In the genomic region with DNA sequence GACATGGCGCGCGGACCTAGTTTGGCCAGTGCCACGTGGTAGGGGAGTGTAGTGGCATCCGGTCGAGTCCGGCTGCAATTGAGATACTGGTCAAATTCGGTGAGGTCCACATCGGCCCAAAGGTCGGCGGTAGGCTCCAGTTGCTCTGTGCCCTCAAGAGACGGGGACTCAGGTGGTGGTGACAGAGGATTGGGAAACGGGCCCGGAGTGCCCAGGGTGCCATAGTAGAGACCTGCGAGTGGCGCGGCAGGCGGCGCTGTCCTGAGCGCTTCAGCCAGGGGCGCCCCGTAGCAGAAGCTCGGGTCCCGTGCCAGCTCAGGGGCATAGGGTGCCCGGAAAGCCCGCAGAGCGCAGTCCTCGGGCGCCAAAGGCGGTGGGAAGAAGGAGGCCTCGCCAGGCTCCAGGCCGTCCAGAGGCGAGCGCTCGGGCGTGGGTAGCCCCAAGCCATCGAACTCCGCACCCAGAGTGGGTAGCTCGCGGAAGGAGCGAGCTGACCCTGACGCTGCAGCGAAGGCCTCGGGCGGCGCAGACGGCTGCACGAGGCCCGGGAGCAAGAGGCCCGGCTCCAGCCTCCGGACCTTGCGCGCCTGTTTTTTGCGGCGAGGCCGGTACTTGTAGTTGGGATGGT, we compare ENCODE assay signal across 8 mouse cellular contexts. TPM values are rescaled to one million over a fixed set of nuclear protein-coding genes. Genes with fewer than 3 reads are reported as not detected.
DNase-seq lines count a peak whose midpoint lies in the region; ATAC-seq and TF ChIP-seq lines count a peak whose summit lies in the region.

No protein-coding gene starts in this region.

- H3K27ac ChIP-seq in spleen, adult 2 months (ENCODE audit: insufficient read depth, low read length), result peak overlapping the region; percentile 9; the same call in 1 of the 2 replicates
- peak overlapping the region; percentile 58 for H3K27ac ChIP-seq in heart, embryonic 16.5 days (ENCODE audit: low read length)
- no peak overlapping the region for H3K27ac ChIP-seq in limb, embryonic 15.5 days
- no peak overlapping the region for H3K27ac ChIP-seq in neural tube, embryonic 12.5 days

- peaks cover 18% of the 10 kb centered on the region for H3K27me3 ChIP-seq in spleen, adult 2 months (ENCODE audit: control insufficient read depth, insufficient read depth, low read length)
- peaks cover 49% of the 10 kb centered on the region for H3K27me3 ChIP-seq in heart, embryonic 16.5 days (ENCODE audit: control insufficient read depth, insufficient read depth, low read length)
- H3K27me3 ChIP-seq in limb, embryonic 15.5 days, result peaks cover 67% of the 10 kb centered on the region
- H3K27me3 ChIP-seq in neural tube, embryonic 12.5 days (replicated peaks), result peaks cover 65% of the 10 kb centered on the region

- H3K9me3 ChIP-seq in heart, embryonic 16.5 days (replicated peaks; ENCODE audit: control insufficient read depth, low read length), result no peaks in the 10 kb centered on the region
- H3K9me3 ChIP-seq in limb, embryonic 15.5 days, result no peaks in the 10 kb centered on the region
- H3K9me3 ChIP-seq in neural tube, embryonic 12.5 days, result no peaks in the 10 kb centered on the region

- peak overlapping the region; percentile 21; the same call in 1 of the 2 replicates for H3K4me3 ChIP-seq in spleen, adult 2 months (ENCODE audit: extremely low read depth, insufficient read depth, insufficient read length)
- H3K4me3 ChIP-seq in heart, embryonic 16.5 days (ENCODE audit: low read length), result peak overlapping the region; percentile 60
- H3K4me3 ChIP-seq in limb, embryonic 15.5 days, result peak overlapping the region; percentile 46
- peak overlapping the region; percentile 25 for H3K4me3 ChIP-seq in neural tube, embryonic 12.5 days

- TF ChIP-seq CTCF in spleen, adult 2 months (IDR thresholded peaks at IDR 0.05; ENCODE audit: extremely low read depth, insufficient read depth, insufficient read length, insufficient replicate concordance), result no peak

- peak overlapping the region; percentile 70 for H3K4me2 ChIP-seq in heart, embryonic 16.5 days (ENCODE audit: low read depth, low read length)
- peak overlapping the region; percentile 81 for H3K4me2 ChIP-seq in limb, embryonic 15.5 days
- peak overlapping the region; percentile 63 for H3K4me2 ChIP-seq in neural tube, embryonic 12.5 days (replicated peaks)

- TF ChIP-seq POLR2A in spleen, adult 2 months (IDR thresholded peaks at IDR 0.05; ENCODE audit: low read depth, low read length), result no peak

- H3K36me3 ChIP-seq in spleen, adult 2 months (ENCODE audit: control insufficient read depth, insufficient read depth, low read length), result no peaks in the 10 kb centered on the region
- no peaks in the 10 kb centered on the region for H3K36me3 ChIP-seq in heart, embryonic 16.5 days (ENCODE audit: control insufficient read depth, insufficient read depth)
- H3K36me3 ChIP-seq in limb, embryonic 15.5 days, result no peaks in the 10 kb centered on the region
- no peaks in the 10 kb centered on the region for H3K36me3 ChIP-seq in neural tube, embryonic 12.5 days

- peak overlapping the region; percentile 72 for H3K9ac ChIP-seq in heart, embryonic 16.5 days (ENCODE audit: low read length)
- peak overlapping the region; percentile 34 for H3K9ac ChIP-seq in limb, embryonic 15.5 days
- H3K9ac ChIP-seq in neural tube, embryonic 12.5 days, result peak overlapping the region; percentile 34; the same call in 1 of the 2 replicates

- DNase-seq in spleen, adult 2 months (ENCODE audit: low read depth in 1 of 2, low spot score in 2 of 2), result no peak
- DNase-seq in spleen, adult 12 weeks (ENCODE audit: low spot score), result no peak
- no peak for DNase-seq in cerebellum, adult 9-10 months
- DNase-seq in left cerebral cortex, postnatal 10 days (ENCODE audit: extremely low spot score in 1 of 2, low spot score in 2 of 2), result no peak
- DNase-seq in cerebellum, adult 9-11 months, result no peak

- ATAC-seq in heart, embryonic 16.5 days (replicated peaks; ENCODE audit: extremely low read depth, insufficient read depth, low FRiP score), result no peak
- no peak for ATAC-seq in limb, embryonic 15.5 days (ENCODE audit: insufficient number of reproducible peaks, low FRiP score, low TSS enrichment, low read depth)
- ATAC-seq in neural tube, embryonic 12.5 days (ENCODE audit: low FRiP score, low read depth), result no peak

- intact Hi-C loops in left cerebral cortex, postnatal 10 days (cut with DNase I), result loop anchor here (10.0 kb wide), 1 partner anchor 276 kb away; no protein-coding TSS in a partner anchor

- 15% methylated on average over 56 of the region's 56 CpGs for WGBS in spleen, adult 2 months
- 4% methylated on average over 56 of the region's 56 CpGs for WGBS in heart, embryonic 16.5 days
- WGBS in limb, embryonic 15.5 days, result 4% methylated on average over 56 of the region's 56 CpGs
- 3% methylated on average over 56 of the region's 56 CpGs for WGBS in neural tube, embryonic 12.5 days

- no peaks in the 10 kb centered on the region; the same call in 1 of the 2 replicates for H3K4me1 ChIP-seq in spleen, adult 2 months (ENCODE audit: control insufficient read depth, insufficient read depth, insufficient read length)
- peaks cover 14% of the 10 kb centered on the region for H3K4me1 ChIP-seq in heart, embryonic 16.5 days (ENCODE audit: control insufficient read depth, insufficient read depth, low read length)
- H3K4me1 ChIP-seq in limb, embryonic 15.5 days, result peaks cover 26% of the 10 kb centered on the region
- peaks cover 25% of the 10 kb centered on the region for H3K4me1 ChIP-seq in neural tube, embryonic 12.5 days

RNA-seq across cellular contexts. Expression of a gene that starts 1.0 kb away (rescaled TPM):
- 47.5 and 73.4 TPM in 2 replicates for polyA plus RNA-seq in spleen, adult 2 months (2012; rRNA removed)
- 53.6 and 55.9 TPM in 2 replicates for polyA plus RNA-seq in heart, embryonic 16.5 days (2015; fragmentation: Nextera tagmentation; extraction: Ambion mirVana)
- polyA plus RNA-seq in limb, embryonic 15.5 days (2015; fragmentation: Nextera tagmentation; extraction: Ambion mirVana), result 38.7 and 43.4 TPM in 2 replicates
- polyA plus RNA-seq in neural tube, embryonic 12.5 days (2016; fragmentation: Nextera tagmentation; extraction: Ambion mirVana), result 20.3 and 20.6 TPM in 2 replicates
- 10 to 100 TPM; 13.9 to 14.7 TPM for total RNA-seq in left cerebral cortex, postnatal 10 days (2021)

RNA-seq across cellular contexts. Expression of a gene that starts 9.7 kb away (rescaled TPM):
- polyA plus RNA-seq in spleen, adult 2 months (2012; rRNA removed), result 15.9 and 17.1 TPM in 2 replicates
- polyA plus RNA-seq in heart, embryonic 16.5 days (2015; fragmentation: Nextera tagmentation; extraction: Ambion mirVana), result 17.6 and 19.6 TPM in 2 replicates
- 19.5 and 21.8 TPM in 2 replicates for polyA plus RNA-seq in limb, embryonic 15.5 days (2015; fragmentation: Nextera tagmentation; extraction: Ambion mirVana)
- polyA plus RNA-seq in neural tube, embryonic 12.5 days (2016; fragmentation: Nextera tagmentation; extraction: Ambion mirVana), result 27.3 and 30.0 TPM in 2 replicates
- total RNA-seq in left cerebral cortex, postnatal 10 days (2021), result 10 to 100 TPM; 57.3 to 62.7 TPM

RNA-seq across cellular contexts. Expression of a gene that starts 13.6 kb away (rescaled TPM):
- polyA plus RNA-seq in spleen, adult 2 months (2012; rRNA removed), result 0.26 TPM in 1 of 2 replicates, not detected in the other
- not detected in 2 replicates for polyA plus RNA-seq in heart, embryonic 16.5 days (2015; fragmentation: Nextera tagmentation; extraction: Ambion mirVana)
- polyA plus RNA-seq in limb, embryonic 15.5 days (2015; fragmentation: Nextera tagmentation; extraction: Ambion mirVana), result not detected in 2 replicates
- not detected in 2 replicates for polyA plus RNA-seq in neural tube, embryonic 12.5 days (2016; fragmentation: Nextera tagmentation; extraction: Ambion mirVana)
- under 1 TPM in 1 of 2 experiments, not detected in 1; 0.67 TPM for total RNA-seq in left cerebral cortex, postnatal 10 days (2021)

RNA-seq across cellular contexts. Expression of a gene that starts 23.4 kb away (rescaled TPM):
- 209 and 239 TPM in 2 replicates for polyA plus RNA-seq in spleen, adult 2 months (2012; rRNA removed)
- polyA plus RNA-seq in heart, embryonic 16.5 days (2015; fragmentation: Nextera tagmentation; extraction: Ambion mirVana), result 34.5 and 40.2 TPM in 2 replicates
- polyA plus RNA-seq in limb, embryonic 15.5 days (2015; fragmentation: Nextera tagmentation; extraction: Ambion mirVana), result 72.9 and 84.0 TPM in 2 replicates
- polyA plus RNA-seq in neural tube, embryonic 12.5 days (2016; fragmentation: Nextera tagmentation; extraction: Ambion mirVana), result 44.0 and 44.8 TPM in 2 replicates
- total RNA-seq in left cerebral cortex, postnatal 10 days (2021), result 10 to 100 TPM; 48.8 to 57.2 TPM

RNA-seq across cellular contexts. Expression of a gene that starts 27.8 kb away (rescaled TPM):
- not detected in 2 replicates for polyA plus RNA-seq in spleen, adult 2 months (2012; rRNA removed)
- not detected in 2 replicates for polyA plus RNA-seq in heart, embryonic 16.5 days (2015; fragmentation: Nextera tagmentation; extraction: Ambion mirVana)
- not detected in 2 replicates for polyA plus RNA-seq in limb, embryonic 15.5 days (2015; fragmentation: Nextera tagmentation; extraction: Ambion mirVana)
- not detected in 2 replicates for polyA plus RNA-seq in neural tube, embryonic 12.5 days (2016; fragmentation: Nextera tagmentation; extraction: Ambion mirVana)
- total RNA-seq in left cerebral cortex, postnatal 10 days (2021), result not detected

Comparison
In these comparisons a context has a peak if more than half of its experiments do, and no peak if none do; other contexts are left out.
1. H3K27ac ChIP-seq: peak in spleen, adult 2 months (single experiment) and heart, embryonic 16.5 days (single experiment); none in limb, embryonic 15.5 days (single experiment) and neural tube, embryonic 12.5 days (single experiment).
2. Peak in every context shown above with its lines, with median percentiles within 50 percentile points of each other: H3K4me3 ChIP-seq, H3K4me2 ChIP-seq and H3K9ac ChIP-seq.